Mouse (Mus musculus) spleen, adult 10 weeks (tissue): ENCODE measurements around the gene Tas2r123. TPM values are rescaled to one million over a fixed set of nuclear protein-coding genes. Genes with fewer than 3 reads are reported as not detected.

Experiments used
- polyA plus RNA-seq: library from polyadenylated mRNA; stranded (reverse); fragments of 350-450 nt; fragmentation: Illumina TruSeq; extraction: RNeasy Lipid Tissue Mini Kit (QIAGEN cat#74804); gene quantifications from one replicate; pipeline ENCODE4 v1.2.3, GENCODE M21; 2015; ENCODE audit warnings: low replicate concordance; ENCODE audit not compliant: insufficient read depth

Gene Tas2r123
- polyA plus RNA-seq = not detected

GRCm38 (mm10) chr6:132846842-132847241 lies at the start of gene Tas2r123:
Gene Tas2r123 (plus strand): TSS chr6:132847142.

GRCm38 (mm10) chr6:132802518-132802917 lies 44.4 kb upstream of the Tas2r123 start, which contains the start of gene Tas2r117:
Gene Tas2r117 (plus strand): TSS chr6:132802818.

GRCm38 (mm10) chr6:132855138-132855537 lies 8.2 kb downstream of the Tas2r123 start, which contains the start of gene Tas2r116:
Gene Tas2r116 (plus strand): TSS chr6:132855438.

GRCm38 (mm10) chr6:132867708-132868107 lies 20.8 kb downstream of the Tas2r123 start, which contains the start of gene Tas2r110:
Gene Tas2r110 (plus strand): TSS chr6:132868008.

GRCm38 (mm10) chr6:132892711-132893110 lies 45.8 kb downstream of the Tas2r123 start, which contains the start of gene Tas2r113:
Gene Tas2r113 (plus strand): TSS chr6:132893011.

Other genes starting within 250 kb of the Tas2r123 start
- not detected for gene A630073D07Rik, start 195.6 kb upstream of the Tas2r123 start, polyA plus RNA-seq
- gene Tas2r120, start 190.2 kb upstream of the Tas2r123 start, polyA plus RNA-seq = not detected
- not detected for gene Tas2r121, start 146.1 kb upstream of the Tas2r123 start, polyA plus RNA-seq
- not detected for gene Tas2r122, start 135.2 kb upstream of the Tas2r123 start, polyA plus RNA-seq
- not detected for gene Tas2r115, start 109.1 kb upstream of the Tas2r123 start, polyA plus RNA-seq
- not detected for gene Tas2r124, start 92.4 kb upstream of the Tas2r123 start, polyA plus RNA-seq
- gene Tas2r102, start 85.0 kb upstream of the Tas2r123 start, polyA plus RNA-seq = not detected
- gene Tas2r136, start 69.0 kb upstream of the Tas2r123 start, polyA plus RNA-seq = not detected
- not detected for gene Tas2r117, start 44.3 kb upstream of the Tas2r123 start, polyA plus RNA-seq
- not detected for gene Tas2r116, start 8.3 kb downstream of the Tas2r123 start, polyA plus RNA-seq
- not detected for gene Tas2r110, start 20.9 kb downstream of the Tas2r123 start, polyA plus RNA-seq
- gene Tas2r113, start 45.9 kb downstream of the Tas2r123 start, polyA plus RNA-seq = not detected
- gene Tas2r125, start 62.5 kb downstream of the Tas2r123 start, polyA plus RNA-seq = not detected
- gene Tas2r129, start 104.0 kb downstream of the Tas2r123 start, polyA plus RNA-seq = not detected
- not detected for gene Tas2r131, start 110.8 kb downstream of the Tas2r123 start, polyA plus RNA-seq
- gene Tas2r109, start 133.8 kb downstream of the Tas2r123 start, polyA plus RNA-seq = not detected
- gene Tas2r103, start 190.0 kb downstream of the Tas2r123 start, polyA plus RNA-seq = not detected
- gene Tas2r140, start 208.7 kb downstream of the Tas2r123 start, polyA plus RNA-seq = not detected